Mouse (Mus musculus) limb, embryonic 14.5 days (tissue): ENCODE results near the gene Gpkow. TPM values are rescaled to one million over a fixed set of nuclear protein-coding genes. Genes with fewer than 3 reads are reported as not detected.

Experiments
- ATAC-seq: fragments of 200-750 bp; cut with Nextera tagmentation; 2 replicates; pipeline ENCODE4 v1.8.0; 2017; ENCODE audit warnings: low read depth, moderate number of reproducible peaks, moderate TSS enrichment; ENCODE audit not compliant: low FRiP score
- DNase-seq: peaks from one replicate; pipeline ENCODE4 v3.0.0-alpha.2; 2015; ENCODE audit warnings: low spot score
- H3K27ac ChIP-seq: fragments of 300-500 bp; sonication (generic); replicated peaks from 2 replicates; pipeline ENCODE4 v1.5.1; 2014; ENCODE audit warnings: low read depth, mild to moderate bottlenecking, low read length, moderate library complexity, mixed read lengths
- H3K27me3 ChIP-seq: fragments of 300-500 bp; sonication (generic); 2 replicates; pipeline ENCODE4 v1.6.1; 2014; ENCODE audit warnings: low read length, mixed read lengths; ENCODE audit not compliant: control insufficient read depth, insufficient read depth
- H3K36me3 ChIP-seq: fragments of 300-500 bp; sonication (generic); 2 replicates; pipeline ENCODE4 v1.6.1; 2014; ENCODE audit warnings: mild to moderate bottlenecking, low read length, moderate library complexity, mixed read lengths; ENCODE audit not compliant: control insufficient read depth, insufficient read depth
- H3K4me1 ChIP-seq: fragments of 300-500 bp; sonication (generic); 2 replicates; pipeline ENCODE4 v1.6.1; 2014; ENCODE audit warnings: antibody characterized with exemption, low read length, mixed read lengths; ENCODE audit not compliant: control insufficient read depth, insufficient read depth
- H3K4me2 ChIP-seq: fragments of 300-500 bp; sonication (generic); replicated peaks from 2 replicates; pipeline ENCODE4 v1.6.1; 2014; ENCODE audit warnings: low read depth, mild to moderate bottlenecking, low read length, moderate library complexity; ENCODE audit not compliant: severe bottlenecking
- H3K4me3 ChIP-seq: fragments of 300-500 bp; sonication (generic); replicated peaks from 2 replicates; pipeline ENCODE4 v1.5.1; 2014; ENCODE audit warnings: low read length
- H3K9ac ChIP-seq: fragments of 300-500 bp; sonication (generic); 2 replicates; pipeline ENCODE4 v1.6.1; 2014; ENCODE audit warnings: mild to moderate bottlenecking, low read depth, low read length, moderate library complexity; ENCODE audit not compliant: severe bottlenecking
- H3K9me3 ChIP-seq: fragments of 300-500 bp; sonication (generic); 2 replicates; pipeline ENCODE4 v1.6.1; 2016; ENCODE audit warnings: low read length; ENCODE audit not compliant: control insufficient read depth
- POLR2A ChIP-seq: fragments of 200-500 bp; IDR thresholded peaks from 2 replicates; pipeline ENCODE4 v1.8.0; 2012; ENCODE audit warnings: inconsistent platforms, mild to moderate bottlenecking, moderate library complexity, borderline replicate concordance; ENCODE audit not compliant: insufficient read depth, insufficient read length; ENCODE audit errors: extremely low read depth
- WGBS: fragments of 180-500 bp; shearing (Covaris S2); extraction: QIAGEN DNeasy Blood & Tissue Kit; methylation state at CpG from one replicate; pipeline ENCODE4 v1.1.7; 2014; 5-methylcytosine and 5-hydroxymethylcytosine counted together
- polyA plus RNA-seq, 2 experiments: library from polyadenylated mRNA; depleted of rRNA in 1 of 2; stranded (reverse) in 1 of 2; unstranded in 1 of 2; fragments of >200 nt; fragmentation: Nextera tagmentation in 1 of 2; extraction: Ambion mirVana in 1 of 2; gene quantifications; 2 replicates each; pipeline versions ENCODE4 v1.2.1 to v1.2.3; 2012 to 2014

Gene Gpkow
- polyA plus RNA-seq, 2 experiments, result 28.9 to 37.8 TPM

DNA sequence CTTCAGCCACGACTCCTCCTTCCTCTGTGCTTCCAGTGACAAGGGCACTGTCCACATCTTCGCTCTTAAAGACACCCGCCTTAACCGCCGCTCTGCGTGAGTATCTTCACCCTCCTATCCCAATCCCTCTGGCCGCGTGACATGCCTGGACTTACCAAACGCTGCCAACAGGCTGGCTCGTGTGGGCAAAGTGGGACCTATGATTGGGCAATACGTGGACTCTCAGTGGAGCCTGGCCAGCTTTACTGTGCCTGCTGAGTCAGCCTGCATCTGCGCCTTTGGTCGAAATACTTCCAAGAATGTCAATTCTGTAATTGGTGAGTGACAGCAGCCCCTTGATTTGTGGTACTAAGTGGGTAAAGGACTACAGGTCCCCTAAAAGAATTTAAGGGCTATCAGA lies 30.2 kb downstream of the Gpkow start:
- DNase-seq, result no peak
- no peak overlapping the region for H3K4me2 ChIP-seq
- no peak overlapping the region for H3K4me3 ChIP-seq
- H3K9ac ChIP-seq, result no peak overlapping the region
- H3K36me3 ChIP-seq, result 0 out of 2 replicates have a peak, but pooled peaks cover 3% of the 10 kb centered on the region
- H3K4me1 ChIP-seq, result 0 out of 2 replicates have a peak, but pooled peaks cover 3% of the 10 kb centered on the region
- no peak for ATAC-seq
- H3K27ac ChIP-seq, result no peak overlapping the region
- TF ChIP-seq POLR2A, result no peak
- WGBS, result 89% methylated on average over 13 of the region's 13 CpGs
- H3K27me3 ChIP-seq, result no peaks in the 10 kb centered on the region
- no peaks in the 10 kb centered on the region for H3K9me3 ChIP-seq

DNA sequence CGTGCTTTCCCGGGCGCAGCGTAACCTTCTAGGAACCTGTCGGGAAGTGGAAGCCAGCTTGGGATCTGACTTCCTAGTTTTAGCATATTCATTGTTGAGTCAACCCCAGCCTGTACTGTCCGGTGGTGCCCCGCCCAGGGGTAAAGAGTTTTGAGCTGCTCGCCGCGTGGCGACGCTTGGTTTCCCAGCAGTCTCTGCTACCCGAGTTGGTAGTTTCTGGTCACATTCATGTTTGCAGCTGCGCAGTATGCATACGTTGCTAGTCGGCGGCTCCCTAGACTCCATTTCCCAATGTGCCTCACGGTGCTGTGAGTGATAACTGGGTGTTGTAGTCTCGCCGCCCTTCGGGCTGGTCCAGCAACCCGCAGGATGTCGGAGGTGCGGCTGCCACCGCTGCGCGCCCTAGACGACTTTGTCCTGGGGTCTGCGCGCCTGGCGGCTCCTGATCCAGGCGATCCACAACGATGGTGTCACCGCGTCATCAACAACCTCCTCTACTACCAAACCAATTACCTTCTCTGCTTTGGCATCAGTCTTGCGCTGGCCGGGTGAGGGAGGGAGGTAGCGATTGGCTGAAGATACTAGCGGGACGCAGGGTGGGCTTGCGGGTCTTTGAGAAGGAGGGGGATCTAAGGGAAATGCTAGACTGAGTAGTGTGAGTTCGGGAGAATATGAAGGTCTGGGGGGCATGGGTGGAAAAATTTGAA lies 31.4 kb downstream of the Gpkow start, which contains the start of gene Praf2:
TSS of gene Praf2 (plus strand) at position 225 of the 707 bp plus-strand sequence.
- peak within 1 kb of the TSS; percentile 49 for H3K4me2 ChIP-seq
- TF ChIP-seq POLR2A, result 0 out of 2 replicates have a peak, but pooled peaks have one; percentile 24
- peaks cover 8% of the 10 kb centered on the region; the same call in 1 of the 2 replicates for H3K36me3 ChIP-seq
- H3K4me3 ChIP-seq, result peak within 1 kb of the TSS; percentile 46
- H3K9ac ChIP-seq, result peak within 1 kb of the TSS; percentile 55
- DNase-seq (peak; percentile 86), ATAC-seq (peak; percentile 95)
- 19% methylated on average over 40 of the region's 42 CpGs for WGBS
- H3K27ac ChIP-seq, result peak within 1 kb of the TSS; percentile 63
- H3K9me3 ChIP-seq, result no peaks in the 10 kb centered on the region
- no peaks in the 10 kb centered on the region for H3K4me1 ChIP-seq
- H3K27me3 ChIP-seq, result no peaks in the 10 kb centered on the region

DNA sequence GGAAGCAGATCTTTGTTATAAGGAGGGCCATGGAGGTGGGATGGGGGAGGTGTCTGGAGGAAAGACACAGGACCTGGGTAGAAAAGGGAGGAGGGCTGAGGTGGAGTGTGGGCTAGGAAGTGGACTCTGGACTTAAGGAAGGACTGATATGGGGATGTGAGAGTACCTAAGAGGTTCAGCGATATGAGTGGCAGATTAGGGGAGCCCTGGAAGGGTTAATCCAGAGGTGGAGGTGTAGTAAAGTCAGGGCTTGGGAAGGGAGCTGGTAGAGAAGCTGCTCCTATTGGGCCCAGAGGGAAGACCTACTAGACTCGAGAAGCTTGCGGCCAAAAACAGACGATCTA lies 32.0 kb downstream of the Gpkow start:
- TF ChIP-seq POLR2A, result no peak
- DNase-seq, result no peak
- no peak overlapping the region for H3K27ac ChIP-seq
- ATAC-seq, result no peak
- H3K36me3 ChIP-seq, result peaks cover 8% of the 10 kb centered on the region; the same call in 1 of the 2 replicates
- WGBS, result 18% methylated on average over 4 of the region's 4 CpGs
- no peaks in the 10 kb centered on the region for H3K9me3 ChIP-seq
- H3K9ac ChIP-seq, result peak overlapping the region; percentile 55
- no peaks in the 10 kb centered on the region for H3K4me1 ChIP-seq
- peak overlapping the region; percentile 49 for H3K4me2 ChIP-seq
- H3K27me3 ChIP-seq, result no peaks in the 10 kb centered on the region
- H3K4me3 ChIP-seq, result peak overlapping the region; percentile 46

DNA sequence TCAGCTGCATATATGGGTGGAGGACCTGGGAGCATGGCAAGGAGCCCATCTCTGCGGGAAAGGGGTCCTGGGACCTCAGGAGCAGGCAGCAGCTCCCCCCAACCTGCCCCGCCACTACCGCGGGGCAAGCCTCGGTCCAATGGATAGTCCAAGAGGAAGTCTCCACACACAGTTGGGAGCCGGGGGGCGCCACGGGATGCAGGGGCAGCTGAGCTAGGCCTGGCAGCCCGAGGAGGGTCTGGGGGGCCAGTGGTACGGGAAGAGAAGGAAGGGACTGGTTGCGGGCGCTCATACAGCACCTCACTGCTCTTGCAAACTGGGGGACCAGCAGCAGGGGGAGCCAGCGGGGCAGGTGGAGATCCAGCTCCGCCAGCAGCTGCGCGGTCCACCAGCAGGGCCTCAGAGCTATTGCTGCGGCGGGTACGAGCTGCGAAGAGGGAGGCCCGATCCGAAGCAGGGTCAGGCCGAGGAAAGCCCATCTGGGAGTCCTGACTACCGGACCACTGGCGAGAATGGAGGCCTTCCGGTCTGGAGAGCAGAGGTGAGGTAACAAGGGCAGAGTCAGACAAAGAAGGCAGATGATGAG lies 36.7 kb downstream of the Gpkow start:
- no peaks in the 10 kb centered on the region for H3K27me3 ChIP-seq
- no peak overlapping the region for H3K9ac ChIP-seq
- H3K9me3 ChIP-seq, result no peaks in the 10 kb centered on the region
- WGBS, result 23% methylated on average over 20 of the region's 26 CpGs
- no peak overlapping the region for H3K27ac ChIP-seq
- ATAC-seq (0 out of 2 replicates have a peak, but pooled peaks have one; percentile 10), DNase-seq (no peak)
- H3K36me3 ChIP-seq, result peaks cover 16% of the 10 kb centered on the region; the same call in 1 of the 2 replicates
- no peak for TF ChIP-seq POLR2A
- no peak overlapping the region for H3K4me3 ChIP-seq
- no peak overlapping the region; the same call in 1 of the 2 replicates for H3K4me2 ChIP-seq
- H3K4me1 ChIP-seq, result no peaks in the 10 kb centered on the region

DNA sequence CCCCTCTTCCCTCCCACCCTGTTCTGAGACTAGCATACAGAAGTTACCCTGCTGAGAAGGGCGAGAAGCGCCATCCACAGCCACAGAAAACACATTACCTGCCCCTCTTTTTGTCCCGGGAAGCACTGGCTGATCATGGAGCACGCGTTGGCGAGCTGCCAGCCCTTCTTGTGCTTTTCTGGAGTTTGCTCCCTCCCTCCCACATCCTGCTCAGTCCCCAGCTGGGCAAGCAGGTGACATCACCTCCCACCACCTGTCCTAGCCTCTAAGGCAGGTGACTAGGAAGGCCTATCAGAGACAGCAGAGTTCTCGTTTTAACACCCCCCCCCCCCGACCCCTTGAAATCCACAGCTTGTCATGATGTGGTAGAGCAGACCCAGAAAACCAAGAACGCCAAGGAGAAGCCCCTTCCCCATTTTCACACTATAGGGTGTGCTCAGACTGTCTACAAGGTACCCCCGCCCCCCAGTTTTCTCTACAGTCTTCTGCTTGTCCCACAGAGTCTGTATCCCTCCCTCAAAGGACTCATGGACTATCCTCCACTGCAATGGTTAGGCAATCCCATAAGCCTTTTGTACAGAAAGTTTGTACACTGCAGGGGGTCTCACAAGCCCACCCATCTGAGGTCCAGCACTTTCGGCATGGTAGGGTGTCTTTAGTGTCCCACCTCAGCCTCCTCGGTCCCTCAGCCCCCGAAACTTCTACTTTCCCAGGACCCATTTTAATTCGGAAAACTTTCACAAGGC lies 42.6 kb downstream of the Gpkow start:
- Histone ChIP-seq H3K4me3 (no peak overlapping the region), H3K4me2 (no peak overlapping the region), H3K9me3 (no peaks in the 10 kb centered on the region), H3K27ac (no peak overlapping the region), H3K36me3 (peaks cover 11% of the 10 kb centered on the region; the same call in 1 of the 2 replicates), H3K9ac (no peak overlapping the region), H3K27me3 (no peaks in the 10 kb centered on the region), H3K4me1 (no peaks in the 10 kb centered on the region)
- TF ChIP-seq POLR2A, result no peak
- WGBS, result 60% methylated on average over 14 of the region's 14 CpGs
- peak; percentile 15 for DNase-seq
- ATAC-seq, result no peak
